Mouse (Mus musculus): Measurements from ENCODE around the gene Retnla. TPM values are rescaled to one million over a fixed set of nuclear protein-coding genes. Genes with fewer than 3 reads are reported as not detected.

Retnla gene
- polyA plus RNA-seq (2015; fragmentation: Nextera tagmentation; extraction: Ambion mirVana), result not detected in 2 replicates

GRCm38 (mm10) chr16:48842266-48842665 lies at the start of gene Retnla:
Retnla (plus strand) TSS chr16:48842551.
- 89% methylated on average over 3 of the region's 3 CpGs for WGBS
- Histone ChIP-seq H3K27ac (no peak within 1 kb of the TSS), H3K27me3 (no peaks in the 10 kb centered on the region), H3K4me1 (replicated peaks) (no peaks in the 10 kb centered on the region), H3K4me2 (replicated peaks) (no peak within 1 kb of the TSS), H3K9ac (replicated peaks) (no peak within 1 kb of the TSS), H3K4me3 (replicated peaks) (no peak within 1 kb of the TSS), H3K9me3 (no peaks in the 10 kb centered on the region), H3K36me3 (no peaks in the 10 kb centered on the region)
- no peak for ATAC-seq

GRCm38 (mm10) chr16:48798285-48798684 lies 44.1 kb upstream of the Retnla start:
- H3K27me3 ChIP-seq, result no peaks in the 10 kb centered on the region
- H3K4me3 ChIP-seq (replicated peaks), result no peak overlapping the region
- H3K36me3 ChIP-seq, result no peaks in the 10 kb centered on the region
- H3K4me1 ChIP-seq (replicated peaks), result no peaks in the 10 kb centered on the region
- H3K4me2 ChIP-seq (replicated peaks), result no peak overlapping the region
- no peak for ATAC-seq
- 84% methylated on average over 3 of the region's 3 CpGs for WGBS
- H3K9ac ChIP-seq (replicated peaks), result no peak overlapping the region
- H3K27ac ChIP-seq, result no peak overlapping the region
- H3K9me3 ChIP-seq, result no peaks in the 10 kb centered on the region

- no peak overlapping the region for H3K9ac ChIP-seq (replicated peaks)
- H3K9me3 ChIP-seq, result no peaks in the 10 kb centered on the region
- no peak overlapping the region for H3K4me2 ChIP-seq (replicated peaks)
- ATAC-seq, result no peak
- 83% methylated on average over 3 of the region's 3 CpGs for WGBS
- H3K27ac ChIP-seq, result no peak overlapping the region
- no peaks in the 10 kb centered on the region for H3K4me1 ChIP-seq (replicated peaks)
- no peak overlapping the region for H3K4me3 ChIP-seq (replicated peaks)
- H3K27me3 ChIP-seq, result no peaks in the 10 kb centered on the region
- H3K36me3 ChIP-seq, result no peaks in the 10 kb centered on the region
Observed at GRCm38 (mm10) chr16:48799470-48799869, 42.9 kb upstream of the Retnla start.

- WGBS, result 93% methylated on average over 2 of the region's 2 CpGs
- Histone ChIP-seq H3K27me3 (no peaks in the 10 kb centered on the region), H3K4me3 (replicated peaks) (no peak overlapping the region), H3K9me3 (no peaks in the 10 kb centered on the region), H3K4me1 (replicated peaks) (no peaks in the 10 kb centered on the region), H3K4me2 (replicated peaks) (no peak overlapping the region), H3K27ac (no peak overlapping the region), H3K36me3 (no peaks in the 10 kb centered on the region), H3K9ac (replicated peaks) (no peak overlapping the region)
- ATAC-seq, result no peak
Observed at GRCm38 (mm10) chr16:48800906-48801305, 41.4 kb upstream of the Retnla start.

GRCm38 (mm10) chr16:48805412-48805811 lies 36.9 kb upstream of the Retnla start:
- Histone ChIP-seq H3K9me3 (no peaks in the 10 kb centered on the region), H3K4me3 (replicated peaks) (no peak overlapping the region), H3K4me1 (replicated peaks) (no peaks in the 10 kb centered on the region), H3K4me2 (replicated peaks) (no peak overlapping the region), H3K9ac (replicated peaks) (no peak overlapping the region), H3K36me3 (no peaks in the 10 kb centered on the region), H3K27me3 (no peaks in the 10 kb centered on the region), H3K27ac (no peak overlapping the region)
- no peak for ATAC-seq
- WGBS, result 92% methylated on average over 1 of the region's 1 CpGs

- H3K36me3 ChIP-seq, result no peaks in the 10 kb centered on the region
- no peak overlapping the region for H3K9ac ChIP-seq (replicated peaks)
- no peak overlapping the region for H3K4me2 ChIP-seq (replicated peaks)
- no peaks in the 10 kb centered on the region for H3K9me3 ChIP-seq
- H3K27me3 ChIP-seq, result no peaks in the 10 kb centered on the region
- no peak overlapping the region for H3K4me3 ChIP-seq (replicated peaks)
- 89% methylated on average over 1 of the region's 1 CpGs for WGBS
- ATAC-seq, result no peak
- no peaks in the 10 kb centered on the region for H3K4me1 ChIP-seq (replicated peaks)
- H3K27ac ChIP-seq, result no peak overlapping the region
Observed at GRCm38 (mm10) chr16:48806521-48806920, 35.8 kb upstream of the Retnla start.

- Histone ChIP-seq H3K27me3 (no peaks in the 10 kb centered on the region), H3K9me3 (no peaks in the 10 kb centered on the region), H3K4me2 (replicated peaks) (no peak overlapping the region), H3K27ac (no peak overlapping the region), H3K9ac (replicated peaks) (no peak overlapping the region), H3K4me1 (replicated peaks) (no peaks in the 10 kb centered on the region), H3K36me3 (no peaks in the 10 kb centered on the region), H3K4me3 (replicated peaks) (no peak overlapping the region)
- ATAC-seq, result no peak
- 58% methylated on average over 2 of the region's 2 CpGs for WGBS
Observed at GRCm38 (mm10) chr16:48809374-48809773, 33.0 kb upstream of the Retnla start.

GRCm38 (mm10) chr16:48811881-48812436 lies 30.4 kb upstream of the Retnla start:
- no peak overlapping the region for H3K4me2 ChIP-seq (replicated peaks)
- H3K27me3 ChIP-seq, result no peaks in the 10 kb centered on the region
- no peaks in the 10 kb centered on the region for H3K36me3 ChIP-seq
- H3K9me3 ChIP-seq, result no peaks in the 10 kb centered on the region
- H3K4me1 ChIP-seq (replicated peaks), result no peaks in the 10 kb centered on the region
- no peak overlapping the region for H3K9ac ChIP-seq (replicated peaks)
- 92% methylated on average over 7 of the region's 7 CpGs for WGBS
- ATAC-seq, result no peak
- no peak overlapping the region for H3K4me3 ChIP-seq (replicated peaks)
- H3K27ac ChIP-seq, result no peak overlapping the region

GRCm38 (mm10) chr16:48816695-48817094 lies 25.7 kb upstream of the Retnla start, which contains the start of gene Retnlb:
Retnlb (plus strand) TSS chr16:48816856.
- H3K27ac ChIP-seq, result no peak within 1 kb of the TSS
- H3K4me2 ChIP-seq (replicated peaks), result no peak within 1 kb of the TSS
- no peak within 1 kb of the TSS for H3K9ac ChIP-seq (replicated peaks)
- no peak for ATAC-seq
- no peaks in the 10 kb centered on the region for H3K27me3 ChIP-seq
- H3K36me3 ChIP-seq, result no peaks in the 10 kb centered on the region
- no peaks in the 10 kb centered on the region for H3K9me3 ChIP-seq
- H3K4me3 ChIP-seq (replicated peaks), result no peak within 1 kb of the TSS
- 96% methylated on average over 2 of the region's 2 CpGs for whole genome bisulfite sequencing
- H3K4me1 ChIP-seq (replicated peaks), result no peaks in the 10 kb centered on the region

- H3K9me3 ChIP-seq, result no peaks in the 10 kb centered on the region
- no peaks in the 10 kb centered on the region for H3K4me1 ChIP-seq (replicated peaks)
- H3K27me3 ChIP-seq, result no peaks in the 10 kb centered on the region
- H3K4me2 ChIP-seq (replicated peaks), result no peak overlapping the region
- 96% methylated on average over 6 of the region's 6 CpGs for WGBS
- H3K4me3 ChIP-seq (replicated peaks), result no peak overlapping the region
- no peak overlapping the region for H3K27ac ChIP-seq
- no peaks in the 10 kb centered on the region for H3K36me3 ChIP-seq
- ATAC-seq, result no peak
- no peak overlapping the region for H3K9ac ChIP-seq (replicated peaks)
Observed at GRCm38 (mm10) chr16:48818524-48818923, 23.8 kb upstream of the Retnla start.

- no peaks in the 10 kb centered on the region for H3K27me3 ChIP-seq
- H3K27ac ChIP-seq, result no peak overlapping the region
- no peak overlapping the region for H3K9ac ChIP-seq (replicated peaks)
- no peaks in the 10 kb centered on the region for H3K36me3 ChIP-seq
- no peaks in the 10 kb centered on the region for H3K9me3 ChIP-seq
- H3K4me2 ChIP-seq (replicated peaks), result no peak overlapping the region
- WGBS, result 85% methylated on average over 3 of the region's 3 CpGs
- H3K4me3 ChIP-seq (replicated peaks), result no peak overlapping the region
- no peak for ATAC-seq
- no peaks in the 10 kb centered on the region for H3K4me1 ChIP-seq (replicated peaks)
Observed at GRCm38 (mm10) chr16:48826474-48826873, 15.9 kb upstream of the Retnla start.

- H3K4me3 ChIP-seq (replicated peaks), result no peak overlapping the region
- no peak overlapping the region for H3K4me2 ChIP-seq (replicated peaks)
- no peak overlapping the region for H3K27ac ChIP-seq
- 74% methylated on average over 1 of the region's 1 CpGs for WGBS
- no peaks in the 10 kb centered on the region for H3K4me1 ChIP-seq (replicated peaks)
- no peaks in the 10 kb centered on the region for H3K36me3 ChIP-seq
- no peaks in the 10 kb centered on the region for H3K27me3 ChIP-seq
- H3K9me3 ChIP-seq, result no peaks in the 10 kb centered on the region
- ATAC-seq, result no peak
- H3K9ac ChIP-seq (replicated peaks), result no peak overlapping the region
Observed at GRCm38 (mm10) chr16:48827625-48828024, 14.7 kb upstream of the Retnla start.

- Histone ChIP-seq H3K27ac (no peak overlapping the region), H3K4me1 (replicated peaks) (no peaks in the 10 kb centered on the region), H3K36me3 (no peaks in the 10 kb centered on the region), H3K4me3 (replicated peaks) (no peak overlapping the region), H3K9me3 (no peaks in the 10 kb centered on the region), H3K4me2 (replicated peaks) (no peak overlapping the region), H3K9ac (replicated peaks) (no peak overlapping the region), H3K27me3 (no peaks in the 10 kb centered on the region)
- no peak for ATAC-seq
- WGBS, result 84% methylated on average over 4 of the region's 4 CpGs
Observed at GRCm38 (mm10) chr16:48829060-48829459, 13.3 kb upstream of the Retnla start.

Measured in midbrain, embryonic 13.5 days (tissue).